Mouse (Mus musculus): ENCODE results near the gene Olfr155. TPM values are rescaled to one million over a fixed set of nuclear protein-coding genes. Genes with fewer than 3 reads are reported as not detected.
A peak's percentile ranks its signal among the peaks of the same experiment; 100 is the strongest.

Olfr155 gene
- not detected in 2 replicates for polyA plus RNA-seq (2015; fragmentation: Nextera tagmentation; extraction: Ambion mirVana)

DNA sequence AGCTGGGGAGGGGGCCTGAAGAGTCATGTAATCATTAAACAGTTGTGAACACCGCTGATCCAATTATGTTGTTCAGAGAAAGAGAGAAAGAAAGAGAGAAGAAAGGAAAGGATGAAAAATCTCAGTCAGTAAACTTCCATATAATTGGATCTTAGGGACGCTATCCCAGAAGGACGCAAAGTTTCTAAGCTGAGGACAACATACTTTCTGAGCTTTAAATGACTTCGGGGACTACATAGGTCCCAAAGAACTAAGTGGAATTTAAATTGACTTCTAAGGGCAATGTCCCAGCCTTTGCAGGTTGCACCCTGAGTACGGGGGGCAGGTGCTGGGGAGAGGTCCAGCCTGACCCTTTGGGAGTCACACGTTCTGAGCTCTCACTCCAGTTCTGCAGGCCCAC lies at the start of gene Olfr155:
Olfr155 (plus strand) TSS at position 301 of the 400 bp plus-strand sequence.
- Histone ChIP-seq H3K27me3 (no peaks in the 10 kb centered on the region), H3K4me3 (no peak within 1 kb of the TSS), H3K27ac (no peak within 1 kb of the TSS), H3K9ac (no peak within 1 kb of the TSS), H3K36me3 (no peaks in the 10 kb centered on the region), H3K4me1 (replicated peaks) (no peaks in the 10 kb centered on the region), H3K4me2 (no peak within 1 kb of the TSS), H3K9me3 (no peaks in the 10 kb centered on the region)
- ATAC-seq (ENCODE audit: low FRiP score) = no peak
- WGBS = 84% methylated on average over 6 of the region's 6 CpGs

DNA sequence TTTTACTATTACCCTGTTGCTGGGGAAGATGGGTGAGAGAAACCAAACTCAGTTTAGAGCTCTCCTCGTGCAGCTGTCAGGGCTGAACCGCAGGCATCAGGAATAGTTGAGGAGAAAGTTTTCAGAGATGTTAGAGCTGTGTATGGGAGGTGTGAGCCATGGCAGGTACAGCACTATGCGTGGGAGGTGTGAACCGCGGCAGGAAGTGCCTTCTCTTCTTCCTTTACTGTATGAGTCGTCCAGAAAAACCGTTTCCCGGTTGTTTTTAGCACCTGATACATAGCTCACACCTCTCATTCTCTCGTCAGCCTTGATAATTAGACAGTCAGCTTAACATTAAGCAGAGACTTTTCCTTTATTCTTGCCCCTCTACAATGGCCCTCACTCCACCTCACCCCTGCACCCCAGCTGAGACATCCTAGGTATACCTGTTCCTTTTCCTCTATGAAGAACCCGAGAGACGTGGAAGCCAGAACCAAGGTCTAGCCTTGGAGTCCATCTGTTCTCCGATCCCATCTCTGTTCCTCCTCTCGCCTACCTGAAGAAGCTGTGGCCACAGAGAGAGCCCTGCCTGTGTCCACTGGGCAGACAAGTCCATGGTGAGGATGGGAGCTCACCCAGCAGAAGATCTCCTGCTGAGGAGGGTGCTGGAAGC lies 28.3 kb upstream of the Olfr155 start:
- WGBS = 84% methylated on average over 13 of the region's 13 CpGs
- no peak overlapping the region for H3K4me3 ChIP-seq
- H3K9ac ChIP-seq = no peak overlapping the region
- no peak for ATAC-seq (ENCODE audit: low FRiP score)
- no peak overlapping the region for H3K4me2 ChIP-seq
- no peaks in the 10 kb centered on the region for H3K36me3 ChIP-seq
- H3K27me3 ChIP-seq = no peaks in the 10 kb centered on the region
- H3K9me3 ChIP-seq = no peaks in the 10 kb centered on the region
- H3K4me1 ChIP-seq (replicated peaks) = no peaks in the 10 kb centered on the region
- H3K27ac ChIP-seq = no peak overlapping the region

- Histone ChIP-seq H3K27ac (no peak within 1 kb of the TSS), H3K9me3 (no peaks in the 10 kb centered on the region), H3K9ac (no peak within 1 kb of the TSS), H3K4me3 (no peak within 1 kb of the TSS), H3K27me3 (no peaks in the 10 kb centered on the region), H3K4me2 (no peak within 1 kb of the TSS), H3K36me3 (no peaks in the 10 kb centered on the region), H3K4me1 (replicated peaks) (no peaks in the 10 kb centered on the region)
- ATAC-seq (ENCODE audit: low FRiP score) = no peak
- 21% methylated on average over 7 of the region's 7 CpGs for WGBS
Observed at GRCm38 (mm10) chr4:43823845-43824337, 27.5 kb upstream of the Olfr155 start, which contains the start of gene Olfr156. Olfr156 (minus strand) TSS chr4:43823895.

GRCm38 (mm10) chr4:43828806-43829205 lies 22.6 kb upstream of the Olfr155 start:
- H3K4me2 ChIP-seq = no peak overlapping the region
- H3K27ac ChIP-seq = no peak overlapping the region
- H3K9ac ChIP-seq = no peak overlapping the region
- no peak for ATAC-seq (ENCODE audit: low FRiP score)
- no peak overlapping the region for H3K4me3 ChIP-seq
- H3K4me1 ChIP-seq (replicated peaks) = no peaks in the 10 kb centered on the region
- H3K9me3 ChIP-seq = no peaks in the 10 kb centered on the region
- 96% methylated on average over 4 of the region's 4 CpGs for WGBS
- H3K27me3 ChIP-seq = no peaks in the 10 kb centered on the region
- no peaks in the 10 kb centered on the region for H3K36me3 ChIP-seq

DNA sequence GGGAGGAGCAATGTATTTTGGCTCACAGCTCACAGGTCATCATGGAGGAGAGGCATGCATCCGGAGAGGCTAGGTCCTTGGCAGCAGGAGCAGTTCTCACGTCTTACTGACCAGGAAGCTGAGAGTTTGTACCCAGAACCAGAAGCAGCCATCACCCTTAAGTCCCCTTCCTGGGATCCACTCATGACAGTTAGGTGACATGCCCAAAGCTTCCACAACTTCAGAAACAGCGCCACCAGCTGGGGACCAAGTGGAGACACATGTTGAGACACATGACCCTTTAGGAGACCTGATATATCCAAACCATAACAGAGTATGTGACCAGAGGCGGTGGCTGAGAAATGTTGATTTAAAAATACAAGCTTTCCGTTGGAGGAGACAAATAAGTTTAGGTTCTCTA lies 19.3 kb upstream of the Olfr155 start:
- Histone ChIP-seq H3K4me1 (replicated peaks) (no peaks in the 10 kb centered on the region), H3K4me2 (no peak overlapping the region), H3K27ac (no peak overlapping the region), H3K9ac (no peak overlapping the region), H3K36me3 (no peaks in the 10 kb centered on the region), H3K4me3 (no peak overlapping the region), H3K27me3 (no peaks in the 10 kb centered on the region), H3K9me3 (no peaks in the 10 kb centered on the region)
- ATAC-seq (ENCODE audit: low FRiP score) = no peak
- WGBS = 70% methylated on average over 5 of the region's 5 CpGs

DNA sequence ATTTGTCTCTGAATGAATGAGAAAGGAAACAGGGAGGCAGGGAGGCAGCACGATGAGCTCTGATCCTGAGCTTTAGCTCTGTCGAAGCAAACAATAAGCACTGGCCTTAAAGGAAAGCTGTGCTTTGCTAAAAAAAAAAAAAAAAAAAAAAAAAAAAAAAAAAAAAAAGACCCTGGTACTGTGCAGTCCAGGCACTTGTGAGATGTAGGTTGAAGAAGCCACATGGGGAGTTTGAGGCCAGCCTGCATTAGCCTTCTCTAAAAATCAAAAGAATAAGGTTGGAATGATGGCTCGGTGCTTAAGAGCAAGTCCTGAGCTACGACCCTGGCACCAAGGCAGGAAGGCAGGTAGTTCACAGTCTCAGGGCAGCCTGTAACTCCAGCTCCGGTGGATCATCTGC lies 17.6 kb upstream of the Olfr155 start:
- Histone ChIP-seq H3K27ac (no peak overlapping the region), H3K4me1 (replicated peaks) (no peaks in the 10 kb centered on the region), H3K36me3 (no peaks in the 10 kb centered on the region), H3K4me3 (no peak overlapping the region), H3K9ac (no peak overlapping the region), H3K9me3 (no peaks in the 10 kb centered on the region), H3K27me3 (no peaks in the 10 kb centered on the region), H3K4me2 (no peak overlapping the region)
- no peak for ATAC-seq (ENCODE audit: low FRiP score)
- 76% methylated on average over 5 of the region's 5 CpGs for WGBS

DNA sequence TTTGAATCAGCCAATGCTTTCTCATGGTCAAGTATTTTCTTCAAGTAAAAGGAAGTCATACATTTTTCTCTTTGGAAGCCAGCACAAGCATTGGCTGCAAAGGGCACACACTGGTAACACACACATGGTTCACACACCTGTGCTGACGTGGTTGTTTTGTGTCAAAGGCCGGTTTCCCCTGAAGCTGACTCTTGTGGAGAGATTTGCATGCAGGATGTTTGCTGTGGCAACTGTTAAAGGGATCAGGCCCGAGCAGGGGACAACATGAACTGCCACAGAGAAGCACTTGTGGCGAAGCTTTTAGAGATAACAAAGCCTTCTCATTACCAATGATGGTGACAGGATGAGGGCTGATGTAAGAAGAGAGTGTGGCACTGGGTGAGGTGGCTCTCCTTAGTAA lies 16.6 kb upstream of the Olfr155 start:
- Histone ChIP-seq H3K36me3 (no peaks in the 10 kb centered on the region), H3K4me2 (no peak overlapping the region), H3K27ac (no peak overlapping the region), H3K4me1 (replicated peaks) (no peaks in the 10 kb centered on the region), H3K4me3 (no peak overlapping the region), H3K27me3 (no peaks in the 10 kb centered on the region), H3K9me3 (no peaks in the 10 kb centered on the region), H3K9ac (no peak overlapping the region)
- 77% methylated on average over 4 of the region's 4 CpGs for WGBS
- no peak for ATAC-seq (ENCODE audit: low FRiP score)

DNA sequence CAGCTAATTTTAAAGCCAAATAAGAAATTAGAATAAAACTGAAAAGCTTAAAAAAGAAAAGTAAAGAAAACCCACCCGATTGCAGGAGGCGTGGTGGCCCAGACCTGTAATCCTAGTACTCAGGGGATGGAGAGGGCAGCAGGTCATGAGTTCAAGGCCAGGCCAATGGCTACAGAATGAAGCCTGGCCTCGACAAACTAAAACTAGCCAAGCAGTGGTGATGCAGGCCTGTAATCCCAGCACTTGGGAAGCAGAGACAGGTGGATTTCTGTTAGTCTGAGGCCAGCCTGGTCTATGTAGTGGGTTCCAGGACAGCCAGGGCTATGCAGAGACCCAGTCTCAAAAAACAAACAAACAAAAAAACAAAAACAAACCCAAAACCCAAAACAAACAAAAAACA lies 13.0 kb upstream of the Olfr155 start:
- Histone ChIP-seq H3K36me3 (no peaks in the 10 kb centered on the region), H3K27me3 (no peaks in the 10 kb centered on the region), H3K4me3 (no peak overlapping the region), H3K4me1 (replicated peaks) (no peaks in the 10 kb centered on the region), H3K9me3 (peaks cover 6% of the 10 kb centered on the region; the same call in 1 of the 2 replicates), H3K4me2 (no peak overlapping the region), H3K9ac (no peak overlapping the region), H3K27ac (no peak overlapping the region)
- 77% methylated on average over 3 of the region's 3 CpGs for WGBS
- ATAC-seq (ENCODE audit: low FRiP score) = no peak

DNA sequence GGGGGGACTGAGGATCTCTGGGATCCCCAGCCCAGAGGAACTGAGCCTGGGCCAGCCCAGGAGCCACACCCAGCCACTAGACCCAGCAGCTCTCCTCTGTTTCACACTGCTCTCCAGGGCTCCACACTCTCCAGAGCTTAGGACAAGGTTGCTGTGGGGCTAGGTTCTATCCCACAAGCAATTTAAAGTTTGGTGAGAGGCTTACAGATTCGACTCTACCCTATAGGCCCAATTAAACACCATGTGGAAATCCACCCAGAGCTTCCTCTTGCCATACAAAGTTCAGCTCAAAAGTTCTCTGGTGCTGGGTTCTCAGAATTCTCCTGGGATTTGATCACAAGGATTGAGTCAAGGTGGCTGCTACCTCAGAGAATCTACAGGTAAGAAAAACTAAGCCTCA lies 11.3 kb upstream of the Olfr155 start, which contains the start of gene Olfr157:
Olfr157 (minus strand) TSS at position 101 of the 400 bp plus-strand sequence.
- H3K4me1 ChIP-seq (replicated peaks) = no peaks in the 10 kb centered on the region
- 76% methylated on average over 1 of the region's 1 CpGs for WGBS
- H3K27me3 ChIP-seq = no peaks in the 10 kb centered on the region
- no peaks in the 10 kb centered on the region for H3K36me3 ChIP-seq
- peaks cover 6% of the 10 kb centered on the region; the same call in 1 of the 2 replicates for H3K9me3 ChIP-seq
- H3K27ac ChIP-seq = no peak within 1 kb of the TSS
- ATAC-seq (ENCODE audit: low FRiP score) = no peak
- no peak within 1 kb of the TSS for H3K9ac ChIP-seq
- H3K4me3 ChIP-seq = no peak within 1 kb of the TSS
- no peak within 1 kb of the TSS for H3K4me2 ChIP-seq

- Histone ChIP-seq H3K27me3 (no peaks in the 10 kb centered on the region), H3K4me2 (no peak overlapping the region), H3K27ac (no peak overlapping the region), H3K4me3 (no peak overlapping the region), H3K36me3 (no peaks in the 10 kb centered on the region), H3K9me3 (no peaks in the 10 kb centered on the region), H3K9ac (no peak overlapping the region), H3K4me1 (replicated peaks) (no peaks in the 10 kb centered on the region)
- 76% methylated on average over 8 of the region's 8 CpGs for WGBS
- no peak for ATAC-seq (ENCODE audit: low FRiP score)
Observed at GRCm38 (mm10) chr4:43854101-43854500, 2.7 kb downstream of the Olfr155 start.

GRCm38 (mm10) chr4:43859886-43860285 lies 8.5 kb downstream of the Olfr155 start:
- H3K4me3 ChIP-seq = no peak overlapping the region
- 85% methylated on average over 10 of the region's 10 CpGs for WGBS
- H3K4me2 ChIP-seq = no peak overlapping the region
- H3K4me1 ChIP-seq (replicated peaks) = no peaks in the 10 kb centered on the region
- H3K27ac ChIP-seq = no peak overlapping the region
- H3K27me3 ChIP-seq = no peaks in the 10 kb centered on the region
- H3K9ac ChIP-seq = no peak overlapping the region
- H3K9me3 ChIP-seq = no peaks in the 10 kb centered on the region
- H3K36me3 ChIP-seq = no peaks in the 10 kb centered on the region
- ATAC-seq (ENCODE audit: low FRiP score) = no peak

GRCm38 (mm10) chr4:43860744-43861519 lies 9.6 kb downstream of the Olfr155 start:
- WGBS = 19% methylated on average over 14 of the region's 14 CpGs
- Histone ChIP-seq H3K4me1 (replicated peaks) (no peaks in the 10 kb centered on the region), H3K27ac (no peak overlapping the region), H3K36me3 (no peaks in the 10 kb centered on the region), H3K9ac (peak overlapping the region; percentile 29; the same call in 1 of the 2 replicates), H3K4me3 (no peak overlapping the region), H3K9me3 (no peaks in the 10 kb centered on the region), H3K27me3 (no peaks in the 10 kb centered on the region), H3K4me2 (no peak overlapping the region)
- ATAC-seq (ENCODE audit: low FRiP score) = no peak

Data from hindbrain, embryonic 13.5 days (tissue).